ENCODE assay signal across 8 mouse cellular contexts in the genomic region with DNA sequence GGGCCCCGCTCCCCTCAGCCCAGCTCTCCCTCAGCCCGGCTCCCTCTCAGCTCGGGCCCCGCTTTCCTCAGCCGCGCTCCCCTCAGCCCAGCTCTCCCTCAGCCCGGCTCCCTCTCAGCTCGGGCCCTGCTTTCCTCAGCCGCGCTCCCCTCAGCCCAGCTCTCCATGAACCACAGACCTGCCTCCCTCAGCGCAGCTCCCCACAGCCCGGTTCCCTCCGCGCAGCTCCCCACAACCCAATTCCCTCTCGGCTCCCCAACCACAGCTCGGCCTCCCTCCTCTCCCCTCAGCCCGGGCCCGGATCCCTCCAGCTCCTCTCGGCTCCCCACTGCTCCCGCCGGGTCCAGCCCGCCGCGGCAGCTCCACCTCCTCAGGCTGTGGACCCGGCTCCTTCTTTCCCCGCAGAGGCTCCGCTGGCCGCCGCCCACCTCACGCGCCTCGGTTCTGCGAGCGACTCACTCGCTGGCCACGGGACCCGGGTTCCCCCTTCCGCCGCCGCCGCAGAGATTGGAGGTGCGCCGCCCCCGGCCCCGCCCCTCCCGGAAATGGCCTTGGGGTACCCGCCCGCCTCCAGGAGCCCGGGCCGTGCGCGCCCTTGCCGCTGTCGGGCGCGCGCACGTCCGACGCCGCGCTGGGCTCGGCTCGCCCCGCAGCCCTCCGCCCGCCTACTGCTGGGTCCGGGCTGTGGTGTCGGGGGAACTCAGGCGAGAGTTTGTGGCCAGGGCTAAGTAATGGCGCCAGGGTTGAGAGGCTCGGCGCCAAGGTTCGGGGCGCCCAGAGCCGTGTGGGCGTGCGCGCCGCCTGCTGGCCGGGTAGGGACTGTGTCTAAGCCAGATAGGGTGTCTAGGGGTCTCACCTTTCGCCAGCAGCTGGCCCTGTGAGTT. TPM values are rescaled to one million over a fixed set of nuclear protein-coding genes. Genes with fewer than 3 reads are reported as not detected.
A peak's percentile ranks its signal among the peaks of the same experiment; 100 is the strongest.
DNase-seq lines count a peak whose midpoint lies in the region; ATAC-seq lines count a peak whose summit lies in the region.

Gene Sgpl1 (minus strand): TSS at position 547 of the 884 bp plus-strand sequence.

- peak; percentile 99 for DNase-seq in NIH3T3 (ENCODE audit: low read depth)
- DNase-seq in cerebellum, postnatal 10 days: peak; percentile 97 to 98
- peak; percentile 76 to 80 for DNase-seq in frontal cortex, postnatal 14 days (ENCODE audit: low spot score in 2 of 2)
- peak; percentile 82 to 83 for DNase-seq in layer of hippocampus, postnatal 25 days (ENCODE audit: extremely low spot score in 1 of 2, low spot score in 1 of 2)
- DNase-seq in lung, postnatal 25 days (ENCODE audit: low spot score): peak; percentile 86
- peak; percentile 92 for DNase-seq in retina, embryonic 14.5 days (ENCODE audit: low spot score)
- DNase-seq in thymus, postnatal 4 days: peak; percentile 94

- under 1% methylated on average over 79 of the region's 82 CpGs for WGBS in hindbrain, embryonic 13.5 days

- H3K27ac ChIP-seq in hindbrain, embryonic 13.5 days: peak within 1 kb of the TSS; percentile 98

- H3K4me2 ChIP-seq in hindbrain, embryonic 13.5 days: peak within 1 kb of the TSS; percentile 85

- H3K9ac ChIP-seq in hindbrain, embryonic 13.5 days: peak within 1 kb of the TSS; percentile 97

- H3K4me3 ChIP-seq in hindbrain, embryonic 13.5 days: peak within 1 kb of the TSS; percentile 93

- H3K27me3 ChIP-seq in hindbrain, embryonic 13.5 days: no peaks in the 10 kb centered on the region

- H3K4me1 ChIP-seq in hindbrain, embryonic 13.5 days (replicated peaks): peaks cover 21% of the 10 kb centered on the region

- ATAC-seq in hindbrain, embryonic 13.5 days (ENCODE audit: low FRiP score): peak; percentile 86

- no peaks in the 10 kb centered on the region for H3K36me3 ChIP-seq in hindbrain, embryonic 13.5 days

- no peaks in the 10 kb centered on the region for H3K9me3 ChIP-seq in hindbrain, embryonic 13.5 days

RNA-seq across cellular contexts. Expression of gene Sgpl1, which starts in this region (rescaled TPM):
- polyA plus RNA-seq in hindbrain, embryonic 13.5 days (2015; fragmentation: Nextera tagmentation; extraction: Ambion mirVana): 66.2 and 66.8 TPM in 2 replicates
- total RNA-seq in layer of hippocampus, postnatal 25 days (2021): 10 to 100 TPM; 18.0 to 22.1 TPM

Comparison
In these comparisons a context has a peak if more than half of its experiments do, and no peak if none do; other contexts are left out.
1. Peak in every context shown above with its lines: DNase-seq, ATAC-seq, H3K4me3 ChIP-seq and H3K27ac ChIP-seq.